Mouse (Mus musculus) spleen, adult 10 weeks (tissue): ENCODE data around the gene Esp4. TPM values are rescaled to one million over a fixed set of nuclear protein-coding genes. Genes with fewer than 3 reads are reported as not detected.

ENCODE experiments used
- polyA plus RNA-seq: library from polyadenylated mRNA; stranded (reverse); fragments of 350-450 nt; fragmentation: Illumina TruSeq; extraction: RNeasy Lipid Tissue Mini Kit (QIAGEN cat#74804); gene quantifications from one replicate; pipeline ENCODE4 v1.2.3, GENCODE M21; 2015; ENCODE audit warnings: low replicate concordance; ENCODE audit not compliant: insufficient read depth

The Esp4 gene
- not detected for polyA plus RNA-seq

GRCm38 (mm10) chr17:40598294-40598693, at the start of gene Esp4:
Gene Esp4, plus strand, starts transcription at chr17:40598594.

GRCm38 (mm10) chr17:40561207-40561606, 37.2 kb upstream of the Esp4 start, which contains the start of gene Esp6:
Gene Esp6, plus strand, starts transcription at chr17:40561507.

GRCm38 (mm10) chr17:40631775-40632174, 33.4 kb downstream of the Esp4 start, which contains the start of gene Esp3:
Gene Esp3, plus strand, starts transcription at chr17:40632075.

Other genes with a start within 250 kb of the Esp4 start
- not detected for gene Esp8, start 78.6 kb upstream of the Esp4 start, polyA plus RNA-seq
- gene Esp6, start 37.1 kb upstream of the Esp4 start, polyA plus RNA-seq = not detected
- gene Esp3, start 33.5 kb downstream of the Esp4 start, polyA plus RNA-seq = not detected
- gene Esp1, start 128.5 kb downstream of the Esp4 start, polyA plus RNA-seq = not detected
- gene Crisp2, start 208.4 kb downstream of the Esp4 start, polyA plus RNA-seq = 0.18 TPM
- 22.1 TPM for gene Rhag, start 212.5 kb downstream of the Esp4 start, polyA plus RNA-seq